ENCODE assay signal across 8 mouse cellular contexts in the genomic region with DNA sequence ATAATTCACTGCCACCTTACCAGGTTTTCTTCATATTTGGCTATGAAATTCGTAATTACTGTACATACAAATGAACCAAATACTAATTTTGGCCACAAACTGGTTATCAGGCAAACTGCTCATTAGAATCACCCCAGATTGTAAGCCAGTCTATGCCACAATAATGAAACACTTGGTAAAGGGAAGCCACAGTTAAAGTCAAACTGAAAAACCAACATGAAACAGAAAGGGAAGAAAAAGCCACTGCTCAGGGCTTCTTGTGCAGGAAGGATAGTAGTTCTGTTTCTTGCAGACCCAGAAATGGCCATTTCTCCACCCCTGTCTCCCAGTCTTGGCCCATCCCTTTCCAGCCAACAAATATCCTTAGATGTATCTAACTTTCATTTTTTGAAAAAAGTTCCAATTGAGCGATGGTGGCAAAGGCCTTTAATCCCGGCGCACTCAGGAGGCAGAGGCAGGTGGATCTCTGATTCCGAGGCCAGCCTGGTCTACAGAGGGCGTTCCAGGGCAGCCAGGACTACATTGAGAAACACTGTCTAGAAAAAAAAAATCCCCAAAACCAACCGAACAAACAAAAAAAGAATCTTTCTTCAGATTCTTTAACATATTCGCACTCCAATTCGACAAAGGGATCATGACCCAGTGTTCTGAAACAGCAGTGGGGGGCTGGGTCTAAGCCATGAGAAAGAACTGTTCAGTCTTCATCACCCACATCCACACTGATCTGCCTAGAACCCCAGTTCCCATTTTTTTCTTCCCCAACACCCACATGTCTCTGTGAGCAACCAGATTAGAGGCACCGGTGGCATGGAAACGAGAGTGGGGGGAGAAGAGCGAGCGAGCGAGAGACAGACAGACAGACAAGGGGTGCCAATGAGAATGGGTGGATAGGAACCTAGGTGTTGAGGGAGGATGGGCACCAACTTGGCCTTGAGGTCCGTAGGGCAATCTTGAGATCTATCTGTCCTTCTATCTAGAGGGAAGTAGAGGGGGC. TPM values are rescaled to one million over a fixed set of nuclear protein-coding genes. Genes with fewer than 3 reads are reported as not detected.
DNase-seq lines count a peak whose midpoint lies in the region; ATAC-seq and TF ChIP-seq lines count a peak whose summit lies in the region.

A gene (plus strand): TSS at position 697 of the 994 bp plus-strand sequence.

- no peaks in the 10 kb centered on the region for H3K27me3 ChIP-seq in heart, embryonic 10.5 days (ENCODE audit: insufficient read depth, poor library complexity, severe bottlenecking)
- no peaks in the 10 kb centered on the region for H3K27me3 ChIP-seq in embryonic facial prominence, embryonic 14.5 days (replicated peaks; ENCODE audit: control insufficient read depth, insufficient read depth, low read length)
- no peaks in the 10 kb centered on the region for H3K27me3 ChIP-seq in myocyte (ENCODE audit: control insufficient read depth, insufficient read depth, insufficient read length)

- H3ac ChIP-seq in myocyte (ENCODE audit: control insufficient read depth, insufficient read length) = peak within 1 kb of the TSS; percentile 89

- H3K4me3 ChIP-seq in heart, embryonic 10.5 days = peak within 1 kb of the TSS; percentile 84
- peak within 1 kb of the TSS; percentile 80 for H3K4me3 ChIP-seq in embryonic facial prominence, embryonic 14.5 days (ENCODE audit: low read depth, low read length)
- peak within 1 kb of the TSS; percentile 52 for H3K4me3 ChIP-seq in myocyte

- H3K27ac ChIP-seq in heart, embryonic 10.5 days = peak within 1 kb of the TSS; percentile 92
- peak within 1 kb of the TSS; percentile 97 for H3K27ac ChIP-seq in embryonic facial prominence, embryonic 14.5 days (replicated peaks; ENCODE audit: low read depth, low read length)

- DNase-seq in heart, embryonic 10.5 days (ENCODE audit: low spot score) = no peak
- DNase-seq in heart, postnatal 4 days = no peak
- DNase-seq in CD4-positive helper T cell, adult 2 months (ENCODE audit: low read depth, low spot score) = peak; percentile 32
- DNase-seq in embryonic facial prominence, embryonic 14.5 days (ENCODE audit: low spot score) = no peak
- DNase-seq in layer of hippocampus, postnatal 36 days = peak; percentile 37 to 54
- DNase-seq in urinary bladder, postnatal 36 days (ENCODE audit: low spot score in 2 of 2) = no peak
- DNase-seq in Muller cell, postnatal 12 days (ENCODE audit: inconsistent ontology term) = no peak

- H3K4me2 ChIP-seq in embryonic facial prominence, embryonic 14.5 days (ENCODE audit: low read depth, low read length) = peak within 1 kb of the TSS; percentile 84
- peak within 1 kb of the TSS; percentile 92 for H3K4me2 ChIP-seq in myocyte (ENCODE audit: low read depth)

- no peak for TF ChIP-seq POLR2A in myocyte (IDR thresholded peaks at IDR 0.05; ENCODE audit: insufficient read length, low read depth)

- peaks cover 45% of the 10 kb centered on the region for H3K79me2 ChIP-seq in myocyte (ENCODE audit: control insufficient read depth, insufficient read depth)

- no peaks in the 10 kb centered on the region for H3K9me3 ChIP-seq in heart, embryonic 10.5 days
- H3K9me3 ChIP-seq in embryonic facial prominence, embryonic 14.5 days (ENCODE audit: control insufficient read depth, low read length) = no peaks in the 10 kb centered on the region

- no peak for ATAC-seq in embryonic facial prominence, embryonic 14.5 days (ENCODE audit: low read depth)

- WGBS in heart, embryonic 10.5 days = 70% methylated on average over 15 of the region's 15 CpGs
- 77% methylated on average over 15 of the region's 15 CpGs for WGBS in embryonic facial prominence, embryonic 14.5 days

- H3K36me3 ChIP-seq in heart, embryonic 10.5 days = peaks cover 7% of the 10 kb centered on the region; the same call in 1 of the 2 replicates
- H3K36me3 ChIP-seq in embryonic facial prominence, embryonic 14.5 days (ENCODE audit: control insufficient read depth, insufficient read depth, low read length) = 0 out of 2 replicates have a peak, but pooled peaks cover 6% of the 10 kb centered on the region
- no peaks in the 10 kb centered on the region for H3K36me3 ChIP-seq in myocyte (ENCODE audit: control insufficient read depth, insufficient read depth)

- peaks cover 48% of the 10 kb centered on the region for H3K4me1 ChIP-seq in heart, embryonic 10.5 days
- H3K4me1 ChIP-seq in embryonic facial prominence, embryonic 14.5 days (ENCODE audit: control insufficient read depth, insufficient read depth, low read length) = peaks cover 24% of the 10 kb centered on the region

- H3K9ac ChIP-seq in embryonic facial prominence, embryonic 14.5 days (ENCODE audit: low read depth, low read length) = peak within 1 kb of the TSS; percentile 82

TF ChIP-seq in myocyte, 11 proteins besides CTCF, POLR2A, EP300 and RAD21:
- no peak for TF ChIP-seq POLR2AphosphoS2 (IDR thresholded peaks at IDR 0.05; ENCODE audit: insufficient read length, low read depth)

RNA-seq across cellular contexts. Expression of the gene that starts here (rescaled TPM):
- 5.4 and 5.5 TPM in 2 replicates for polyA plus RNA-seq in heart, embryonic 10.5 days (2016; fragmentation: Nextera tagmentation; extraction: Ambion mirVana)
- 1 to 10 TPM; 3.5 to 3.6 TPM for total RNA-seq in heart, postnatal 4 days (2021)
- polyA plus RNA-seq in embryonic facial prominence, embryonic 14.5 days (2014; fragmentation: Nextera tagmentation; extraction: Ambion mirVana) = 4.9 and 5.6 TPM in 2 replicates
- total RNA-seq in layer of hippocampus, postnatal 36 days (2021) = 1 to 10 TPM; 4.2 to 4.4 TPM
- 3.0 TPM for polyA plus RNA-seq in myocyte (2012; fragmentation: generic; extraction: Trizol)

Comparison
In these comparisons a context has a peak if more than half of its experiments do, and no peak if none do; other contexts are left out.
1. DNase-seq: peak in CD4-positive helper T cell, adult 2 months (single experiment) and layer of hippocampus, postnatal 36 days (2 of 2); none in heart, embryonic 10.5 days (single experiment), heart, postnatal 4 days (single experiment), embryonic facial prominence, embryonic 14.5 days (single experiment), urinary bladder, postnatal 36 days (0 of 2) and Muller cell, postnatal 12 days (single experiment).
2. Peak in every context shown above with its lines, with median percentiles within 50 percentile points of each other: H3K4me3 ChIP-seq.